In genomic region chr2:129234731-129235130, GRCm38 (mm10) we compare ENCODE assay signal across 28 mouse cellular contexts. TPM values are rescaled to one million over a fixed set of nuclear protein-coding genes. Genes with fewer than 3 reads are reported as not detected.
A peak's percentile ranks its signal among the peaks of the same experiment; 100 is the strongest.
DNase-seq lines count a peak whose midpoint lies in the region; ATAC-seq lines count a peak whose summit lies in the region.
"Had no signal": no experiment of that assay in that cellular context is flagged by ENCODE, and none has a peak within 500 bp of the region (broad histone marks: within the 10 kb centered on the region; RNA-seq: fewer than 3 reads in every experiment).

No protein-coding gene starts in this region.

- H3K4me1 ChIP-seq in heart, embryonic 12.5 days (replicated peaks): peaks cover 8% of the 10 kb centered on the region; the same call in 1 of the 2 replicates
- no peaks in the 10 kb centered on the region for H3K4me1 ChIP-seq in midbrain, embryonic 11.5 days (ENCODE audit: control insufficient read depth, insufficient read depth, low read length)
- H3K4me1 ChIP-seq in midbrain, embryonic 16.5 days (ENCODE audit: control insufficient read depth, insufficient read depth, low read length): no peaks in the 10 kb centered on the region
- H3K4me1 ChIP-seq in liver, embryonic 13.5 days (replicated peaks): peaks cover 79% of the 10 kb centered on the region
- H3K4me1 ChIP-seq: embryonic facial prominence, embryonic 12.5 days; hindbrain, embryonic 12.5 days; midbrain, embryonic 15.5 days had no signal

- H3K27ac ChIP-seq in heart, embryonic 12.5 days (ENCODE audit: poor library complexity, severe bottlenecking): peak overlapping the region; percentile 10; the same call in 1 of the 2 replicates
- no peak overlapping the region for H3K27ac ChIP-seq in midbrain, embryonic 11.5 days (ENCODE audit: low read depth, low read length)
- no peak overlapping the region for H3K27ac ChIP-seq in midbrain, embryonic 16.5 days (ENCODE audit: low read length)
- H3K27ac ChIP-seq in liver, embryonic 13.5 days: peak overlapping the region; percentile 94
- H3K27ac ChIP-seq: embryonic facial prominence, embryonic 12.5 days; forebrain, embryonic 15.5 days; hindbrain, embryonic 12.5 days; midbrain, embryonic 15.5 days had no signal

- H3K36me3 ChIP-seq in heart, embryonic 12.5 days: no peaks in the 10 kb centered on the region
- no peaks in the 10 kb centered on the region for H3K36me3 ChIP-seq in midbrain, embryonic 11.5 days (ENCODE audit: control insufficient read depth, insufficient read depth, low read length)
- H3K36me3 ChIP-seq in midbrain, embryonic 16.5 days (ENCODE audit: control insufficient read depth, insufficient read depth, low read length): no peaks in the 10 kb centered on the region
- H3K36me3 ChIP-seq in liver, embryonic 13.5 days: no peaks in the 10 kb centered on the region
- H3K36me3 ChIP-seq: embryonic facial prominence, embryonic 12.5 days; forebrain, embryonic 15.5 days; hindbrain, embryonic 12.5 days; midbrain, embryonic 15.5 days had no signal

- no peaks in the 10 kb centered on the region for H3K27me3 ChIP-seq in heart, embryonic 12.5 days (replicated peaks)
- H3K27me3 ChIP-seq in midbrain, embryonic 11.5 days (ENCODE audit: control insufficient read depth, insufficient read depth, low read length): no peaks in the 10 kb centered on the region
- H3K27me3 ChIP-seq in midbrain, embryonic 16.5 days (ENCODE audit: control insufficient read depth, insufficient read depth, low read depth, low read length): no peaks in the 10 kb centered on the region
- no peaks in the 10 kb centered on the region for H3K27me3 ChIP-seq in liver, embryonic 13.5 days
- H3K27me3 ChIP-seq: embryonic facial prominence, embryonic 12.5 days; forebrain, embryonic 15.5 days; hindbrain, embryonic 12.5 days; midbrain, embryonic 15.5 days had no signal

- 61% methylated on average over 2 of the region's 2 CpGs for WGBS in heart, embryonic 12.5 days
- 92% methylated on average over 2 of the region's 2 CpGs for WGBS in midbrain, embryonic 11.5 days
- WGBS in midbrain, embryonic 16.5 days: 85% methylated on average over 2 of the region's 2 CpGs
- WGBS in liver, embryonic 13.5 days (ENCODE audit: insufficient replicate concordance): 46% methylated on average over 2 of the region's 2 CpGs

- intact Hi-C loops in heart, postnatal 36 days (cut with DNase I): no loop called here

- no peak overlapping the region for H3K9ac ChIP-seq in heart, embryonic 12.5 days
- no peak overlapping the region for H3K9ac ChIP-seq in midbrain, embryonic 11.5 days (ENCODE audit: low read length)
- H3K9ac ChIP-seq in midbrain, embryonic 16.5 days (ENCODE audit: low read depth, low read length): no peak overlapping the region
- H3K9ac ChIP-seq in liver, embryonic 13.5 days: peak overlapping the region; percentile 75
- H3K9ac ChIP-seq: embryonic facial prominence, embryonic 12.5 days; forebrain, embryonic 15.5 days; hindbrain, embryonic 12.5 days; lung, embryonic 14.5 days; midbrain, embryonic 15.5 days had no signal

- DNase-seq in heart, postnatal 36 days: no peak
- peak; percentile 44 for DNase-seq in midbrain, embryonic 11.5 days (ENCODE audit: low spot score, missing footprints)
- no peak for DNase-seq in liver, embryonic 13.5 days
- DNase-seq in kidney, adult 8-10 months: no peak
- DNase-seq in ovary, postnatal 36 days (ENCODE audit: low spot score): no peak
- DNase-seq: adrenal gland, postnatal 14 days; B cell, adult 2 months; cerebellum, adult 11 months; cerebellum, adult 9-10 months; cerebellum, postnatal 36 days; embryo, embryonic 11 days; gastrocnemius, postnatal 25 days; heart, adult 18-20 months; kidney, adult 9 months; kidney, postnatal 10 days; layer of hippocampus, postnatal 36 days; left cerebral cortex, postnatal 4 days; lung, embryonic 14.5 days; lung, postnatal 14 days; right cerebral cortex, adult 18-20 months; right cerebral cortex, postnatal 4 days had no signal

- no peak overlapping the region for H3K4me3 ChIP-seq in heart, embryonic 12.5 days
- no peak overlapping the region for H3K4me3 ChIP-seq in midbrain, embryonic 11.5 days (ENCODE audit: low read depth, low read length)
- no peak overlapping the region for H3K4me3 ChIP-seq in midbrain, embryonic 16.5 days (ENCODE audit: low read depth, low read length)
- no peak overlapping the region for H3K4me3 ChIP-seq in liver, embryonic 13.5 days (replicated peaks)
- H3K4me3 ChIP-seq: embryonic facial prominence, embryonic 12.5 days; forebrain, embryonic 15.5 days; hindbrain, embryonic 12.5 days; midbrain, embryonic 15.5 days had no signal

- ATAC-seq in heart, embryonic 12.5 days (ENCODE audit: insufficient number of reproducible peaks, low FRiP score): no peak
- no peak for ATAC-seq in midbrain, embryonic 11.5 days (ENCODE audit: low FRiP score)
- no peak for ATAC-seq in midbrain, embryonic 16.5 days
- ATAC-seq in liver, embryonic 13.5 days (ENCODE audit: low read depth): no peak
- ATAC-seq: forebrain, embryonic 15.5 days; intestine, embryonic 16.5 days; midbrain, embryonic 15.5 days had no signal

- 0 out of 2 replicates have a peak overlapping the region, but pooled peaks have one; percentile 42 for H3K4me2 ChIP-seq in heart, embryonic 12.5 days
- H3K4me2 ChIP-seq in midbrain, embryonic 11.5 days: no peak overlapping the region
- no peak overlapping the region for H3K4me2 ChIP-seq in midbrain, embryonic 16.5 days (ENCODE audit: low read length)
- peak overlapping the region; percentile 60; the same call in 1 of the 2 replicates for H3K4me2 ChIP-seq in liver, embryonic 13.5 days
- H3K4me2 ChIP-seq: embryonic facial prominence, embryonic 12.5 days; forebrain, embryonic 15.5 days; hindbrain, embryonic 12.5 days; lung, embryonic 14.5 days; midbrain, embryonic 15.5 days had no signal

- H3K9me3 ChIP-seq in heart, embryonic 12.5 days (replicated peaks): no peaks in the 10 kb centered on the region
- H3K9me3 ChIP-seq in midbrain, embryonic 11.5 days (ENCODE audit: control insufficient read depth, low read length): no peaks in the 10 kb centered on the region
- H3K9me3 ChIP-seq in midbrain, embryonic 16.5 days (replicated peaks; ENCODE audit: control insufficient read depth, low read length, poor library complexity, severe bottlenecking): no peaks in the 10 kb centered on the region
- H3K9me3 ChIP-seq in liver, embryonic 13.5 days (replicated peaks): no peaks in the 10 kb centered on the region
- H3K9me3 ChIP-seq: embryonic facial prominence, embryonic 12.5 days; forebrain, embryonic 15.5 days; hindbrain, embryonic 12.5 days; midbrain, embryonic 15.5 days had no signal

RNA-seq across cellular contexts. Expression of gene Slc20a1, which starts 36.2 kb away (rescaled TPM):
- 45.8 and 47.5 TPM in 2 replicates for polyA plus RNA-seq in heart, embryonic 12.5 days (2016; fragmentation: Nextera tagmentation; extraction: Ambion mirVana)
- total RNA-seq in heart, postnatal 36 days (2021): 10 to 100 TPM in 1 of 2 experiments, 1 to 10 TPM in 1; 9.3 to 13.6 TPM
- 53.3 and 62.5 TPM in 2 replicates for polyA plus RNA-seq in midbrain, embryonic 11.5 days (2014; fragmentation: Nextera tagmentation; extraction: Ambion mirVana)
- polyA plus RNA-seq in midbrain, embryonic 16.5 days (2015; fragmentation: Nextera tagmentation; extraction: Ambion mirVana): 64.5 and 67.6 TPM in 2 replicates
- polyA plus RNA-seq in liver, embryonic 13.5 days (2015; fragmentation: Nextera tagmentation; extraction: Ambion mirVana): 48.6 and 55.8 TPM in 2 replicates

Comparison
In these comparisons a context has a peak if more than half of its experiments do, and no peak if none do; other contexts are left out.
1. H3K27ac ChIP-seq: peak in heart, embryonic 12.5 days (single experiment) and liver, embryonic 13.5 days (single experiment); none in midbrain, embryonic 11.5 days (single experiment) and midbrain, embryonic 16.5 days (single experiment).
2. H3K4me2 ChIP-seq: peak in heart, embryonic 12.5 days (single experiment) and liver, embryonic 13.5 days (single experiment); none in midbrain, embryonic 11.5 days (single experiment) and midbrain, embryonic 16.5 days (single experiment).